Mouse (Mus musculus): Measurements from ENCODE around the gene Tyro3. TPM values are rescaled to one million over a fixed set of nuclear protein-coding genes. Genes with fewer than 3 reads are reported as not detected.
A peak's percentile ranks its signal among the peaks of the same experiment; 100 is the strongest.

The Tyro3 gene
- 1 to 10 TPM; 3.5 to 4.7 TPM for total RNA-seq (2021)
- long read RNA-seq, experiment 1, partial matches to known transcripts = 1 of 5 reads
- long read RNA-seq, experiment 1, other reads (novel, unspliced or antisense) = 2 of 5 reads
- long read RNA-seq, experiment 2, partial matches to known transcripts = 0 of 3 reads
- long read RNA-seq, experiment 2, other reads (novel, unspliced or antisense) = 0 of 3 reads

DNA sequence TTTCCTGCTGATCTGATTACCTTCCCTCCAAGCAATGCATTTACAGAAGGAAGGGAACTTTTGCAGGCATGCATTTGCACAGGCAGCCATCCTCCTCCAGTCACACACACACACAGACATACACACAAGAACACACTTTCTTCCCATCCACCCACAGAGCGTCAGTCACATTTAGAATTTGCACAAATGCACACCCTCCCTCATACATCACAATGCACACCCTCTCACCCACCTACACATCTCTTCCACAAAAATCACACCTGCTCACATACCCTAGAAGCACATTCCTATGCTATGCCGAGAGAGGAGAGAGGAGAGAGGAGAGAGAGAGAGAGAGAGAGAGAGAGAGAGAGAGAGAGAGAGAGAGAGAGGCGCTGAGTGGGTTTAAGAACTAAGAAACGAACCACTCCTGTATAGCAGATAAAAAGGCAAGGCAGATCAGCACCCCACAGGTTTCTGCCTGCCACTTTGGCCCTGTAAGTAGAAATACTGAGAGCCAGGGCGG is at the start of gene Tyro3:
Tyro3 (plus strand) TSS at position 455 of the 505 bp plus-strand sequence.
- DNase-seq = no peak

DNA sequence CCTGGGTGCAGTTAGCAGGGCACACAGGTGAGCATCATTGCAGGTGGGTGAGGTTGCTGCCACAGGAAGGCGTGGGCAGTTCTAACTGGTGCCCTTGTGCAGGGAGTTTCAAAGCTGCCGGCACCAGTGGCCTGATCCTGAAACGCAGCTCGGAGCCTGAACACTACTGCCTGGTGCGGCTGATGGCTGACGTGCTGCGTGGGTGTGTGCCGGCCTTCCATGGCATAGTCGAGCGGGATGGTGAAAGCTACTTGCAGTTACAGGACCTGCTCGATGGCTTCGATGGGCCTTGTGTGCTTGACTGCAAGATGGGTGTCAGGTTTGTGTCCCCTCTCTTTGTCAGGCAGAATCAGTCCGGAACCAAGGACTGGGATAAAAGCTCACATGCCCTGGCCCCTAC is 48.3 kb upstream of the Tyro3 start:
- DNase-seq = no peak

DNA sequence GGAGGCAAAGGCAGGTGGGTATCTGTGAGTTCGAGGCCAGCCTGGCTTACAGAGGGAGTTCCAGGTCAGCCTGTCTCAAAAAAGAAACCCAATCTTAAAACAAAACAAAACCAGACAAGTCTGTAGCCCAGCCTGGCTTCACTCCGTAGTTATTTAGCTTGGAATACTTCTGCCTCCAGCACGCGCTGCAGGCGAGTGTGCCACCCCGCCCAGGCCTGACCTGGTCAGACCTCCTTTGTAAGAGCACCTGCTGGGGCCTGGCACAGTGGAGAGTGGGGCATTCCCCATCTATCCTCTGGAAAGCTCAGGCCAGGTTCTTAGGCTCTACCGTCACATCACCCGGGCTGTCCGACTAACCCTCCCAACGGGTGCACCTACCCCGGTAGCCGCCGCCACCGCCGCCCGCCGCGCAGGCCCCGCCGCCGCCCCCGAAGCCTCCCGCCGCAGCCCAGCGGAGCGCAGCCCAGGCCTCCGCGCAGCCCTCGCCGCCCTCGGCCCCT is 39.9 kb upstream of the Tyro3 start:
- no peak for DNase-seq

DNA sequence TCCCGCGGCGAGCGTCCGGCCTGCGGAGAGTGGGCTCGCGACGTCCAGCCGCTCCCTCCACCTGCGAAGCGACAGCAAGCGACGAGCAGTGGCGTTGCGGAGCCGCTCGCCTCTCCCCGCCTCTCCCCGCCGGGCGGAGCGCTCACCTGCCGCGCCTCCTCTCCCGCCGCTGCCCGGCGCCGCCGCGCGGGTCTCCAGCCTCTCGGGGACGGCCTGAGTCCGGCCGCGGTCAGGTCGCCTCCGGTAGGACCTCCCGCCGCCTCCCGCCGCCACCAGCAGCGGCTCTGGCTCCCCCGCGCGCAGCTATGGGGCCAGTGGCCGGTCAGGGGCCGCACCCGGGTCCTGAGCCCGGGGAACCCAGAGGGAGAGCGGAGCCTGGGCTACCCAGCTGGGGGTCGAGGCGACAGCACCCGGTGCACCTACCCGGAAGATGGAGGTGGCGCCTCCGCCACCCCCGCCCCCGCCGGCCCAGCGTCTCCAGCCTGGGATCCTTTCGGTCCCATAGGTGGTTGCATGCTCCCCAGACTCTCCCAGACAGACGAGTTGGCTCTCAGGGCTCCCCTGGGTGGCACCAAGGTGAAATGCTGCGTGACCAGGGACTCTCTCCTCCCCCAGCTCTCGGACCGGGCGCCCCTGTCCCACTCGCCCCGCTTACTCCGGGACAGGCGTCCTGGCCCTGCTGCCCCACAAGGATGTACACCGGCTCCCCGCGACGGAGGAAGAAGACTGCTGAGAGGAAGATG is 39.3 kb upstream of the Tyro3 start:
- DNase-seq = peak; percentile 46 to 59

DNA sequence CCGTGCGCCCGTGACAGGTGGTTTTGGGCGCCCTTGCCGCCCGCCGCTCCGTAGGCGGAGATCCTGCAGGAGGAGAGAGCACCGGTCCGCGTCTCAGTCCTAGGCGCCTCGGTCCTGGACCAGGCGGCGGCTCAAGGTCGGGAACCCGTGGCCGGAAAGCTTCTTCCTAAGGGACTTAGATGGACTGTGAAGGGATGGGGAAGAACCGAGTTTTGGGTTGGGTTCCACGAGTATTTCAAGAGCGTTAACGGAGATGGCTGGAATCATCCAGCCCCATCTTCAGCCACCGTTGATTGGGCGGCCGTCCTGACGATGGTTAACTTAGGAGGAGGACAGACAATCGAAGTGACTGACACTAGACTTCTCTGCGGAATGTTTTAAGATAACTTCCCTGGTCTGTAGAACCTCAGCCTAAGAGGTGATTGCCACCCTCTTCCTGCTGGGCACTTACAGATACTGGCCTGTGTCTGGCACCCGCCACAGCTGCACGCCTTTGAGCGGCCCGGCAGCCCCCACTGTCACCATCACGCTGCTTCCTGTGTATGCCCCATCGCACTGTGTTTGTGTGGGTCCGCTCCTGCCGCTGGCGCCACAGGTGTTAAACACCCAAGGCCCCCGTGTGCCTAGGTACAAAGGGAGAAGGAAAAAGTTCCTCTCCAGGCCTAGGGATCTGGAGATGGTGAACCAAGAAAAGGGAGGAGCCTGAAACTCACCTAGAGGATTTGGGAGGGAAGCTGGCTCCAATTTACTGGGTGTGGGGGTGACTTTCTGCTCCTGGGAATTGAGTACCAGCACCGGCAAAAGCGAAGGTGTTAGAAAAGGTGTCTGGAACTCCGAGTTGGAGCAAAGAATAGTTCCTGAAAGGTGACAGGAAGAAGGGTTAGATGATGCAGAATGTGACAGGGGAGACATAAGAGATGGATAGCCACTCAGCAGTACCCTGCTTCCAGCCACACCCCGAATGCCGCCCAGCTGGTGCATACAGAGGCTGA is 38.4 kb upstream of the Tyro3 start:
- no peak for DNase-seq

DNA sequence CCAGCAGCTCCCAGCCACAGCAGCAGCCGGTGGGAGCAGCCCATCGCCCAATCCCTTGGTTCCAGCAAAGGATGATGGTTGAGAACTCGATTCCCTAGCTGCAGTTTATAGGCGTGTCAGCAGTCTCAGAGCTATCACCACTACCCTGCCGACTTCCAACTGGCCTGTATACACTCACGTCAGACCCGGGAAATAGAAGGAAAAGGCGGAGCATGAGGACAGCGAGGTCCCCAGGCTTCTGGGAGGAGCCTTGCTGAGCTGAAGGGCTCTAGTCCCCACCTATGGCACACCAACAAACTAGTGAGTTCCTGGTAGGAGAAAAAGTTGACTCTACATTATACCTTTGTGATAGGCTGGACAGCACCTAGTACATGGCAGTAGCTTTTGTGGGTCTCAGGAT is 37.3 kb upstream of the Tyro3 start, which contains the start of gene Ltk:
Ltk (minus strand) TSS at position 181 of the 400 bp plus-strand sequence.
- DNase-seq = no peak

DNA sequence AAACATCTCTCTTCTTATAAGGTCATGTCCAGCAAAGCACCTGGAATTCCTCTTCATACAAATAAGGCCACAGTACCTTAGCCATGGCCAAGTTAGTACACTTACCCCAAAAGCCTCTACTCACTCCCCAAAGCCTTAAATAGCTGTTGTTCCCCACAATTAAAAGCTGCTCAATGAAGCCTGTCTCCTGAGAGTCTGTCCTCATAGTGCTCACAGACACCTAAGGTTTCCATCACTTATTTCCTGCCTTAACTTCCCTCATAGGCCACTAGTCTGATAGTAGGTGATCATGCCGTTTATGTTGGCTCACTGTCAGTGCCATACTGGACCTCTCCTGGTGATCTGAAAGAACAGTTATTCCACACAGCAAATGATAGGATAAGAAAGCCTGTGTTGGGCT is 35.3 kb upstream of the Tyro3 start:
- DNase-seq = no peak

DNA sequence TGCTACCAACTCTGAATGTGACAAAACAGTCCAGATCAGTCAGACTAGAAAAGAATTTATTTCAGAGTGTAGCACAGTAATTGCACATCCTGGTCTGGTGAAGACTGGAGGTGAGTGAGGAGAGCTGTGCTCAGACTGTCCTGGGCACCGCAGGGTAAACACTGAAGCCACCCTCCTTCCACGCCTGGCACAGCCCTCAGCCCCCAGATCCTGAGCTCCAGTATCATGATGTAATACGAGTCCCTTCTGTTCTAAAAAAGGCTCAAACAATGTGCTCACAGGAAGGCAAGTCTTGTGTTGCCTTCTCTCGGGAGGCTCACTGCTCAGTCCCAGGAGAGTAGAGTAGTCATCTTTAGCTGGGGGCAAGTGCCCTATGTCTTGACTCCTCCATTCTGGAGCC is 33.6 kb upstream of the Tyro3 start:
- no peak for DNase-seq

DNA sequence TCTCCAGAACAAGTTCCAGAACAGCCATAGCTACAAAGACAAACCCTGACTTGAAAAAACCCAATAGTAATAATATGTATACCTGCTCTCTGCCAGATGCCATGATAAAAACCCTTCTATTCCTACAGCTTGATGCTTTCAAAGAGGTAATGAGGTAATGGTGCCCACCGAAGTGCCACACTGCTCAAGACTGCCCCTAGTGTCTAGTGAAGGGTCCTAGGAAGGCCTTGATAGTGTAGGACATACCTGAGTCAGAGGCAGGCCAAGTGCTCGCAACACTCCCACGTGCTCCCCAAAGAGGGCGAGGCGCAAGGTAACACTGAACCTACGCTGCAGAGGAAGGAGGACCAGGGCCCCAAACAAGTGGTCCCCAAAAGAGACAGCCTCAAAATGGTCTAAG is 30.3 kb upstream of the Tyro3 start:
- DNase-seq = no peak

DNA sequence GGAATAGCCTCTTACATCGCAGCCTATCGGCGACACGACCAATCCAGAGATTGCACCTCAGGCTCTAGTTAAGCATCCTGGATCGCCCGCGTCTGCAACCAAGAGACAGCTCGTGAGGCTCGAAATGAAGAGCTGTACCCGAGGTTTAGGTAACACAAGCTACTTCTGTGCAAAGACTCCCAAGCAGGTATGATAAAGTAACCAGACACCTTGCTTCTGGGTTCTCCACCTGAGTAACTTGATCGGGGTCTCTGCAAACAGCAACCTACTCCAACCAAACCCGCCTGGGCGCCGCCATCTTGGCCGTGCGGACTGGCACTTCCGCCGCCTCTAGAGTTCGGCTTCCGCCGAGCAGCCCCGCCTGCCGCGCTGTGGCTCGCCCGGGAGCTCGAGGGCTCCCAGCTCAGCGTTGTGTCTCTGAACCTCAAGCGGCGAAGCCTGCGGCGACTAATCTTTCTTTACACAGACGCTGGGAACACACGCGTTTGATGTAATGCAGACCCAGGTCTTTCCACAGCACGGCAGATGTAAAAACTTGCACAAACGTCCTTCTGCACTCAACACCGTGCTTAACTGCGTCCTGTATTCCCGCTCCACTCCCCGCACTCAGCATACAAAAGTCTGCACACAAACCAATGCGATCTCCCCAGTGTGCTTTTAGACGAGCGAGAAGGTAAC is 10.2 kb upstream of the Tyro3 start, which contains the start of gene Rpap1:
Rpap1 (minus strand) TSS at position 332 of the 678 bp plus-strand sequence.
- peak; percentile 88 to 91 for DNase-seq

DNA sequence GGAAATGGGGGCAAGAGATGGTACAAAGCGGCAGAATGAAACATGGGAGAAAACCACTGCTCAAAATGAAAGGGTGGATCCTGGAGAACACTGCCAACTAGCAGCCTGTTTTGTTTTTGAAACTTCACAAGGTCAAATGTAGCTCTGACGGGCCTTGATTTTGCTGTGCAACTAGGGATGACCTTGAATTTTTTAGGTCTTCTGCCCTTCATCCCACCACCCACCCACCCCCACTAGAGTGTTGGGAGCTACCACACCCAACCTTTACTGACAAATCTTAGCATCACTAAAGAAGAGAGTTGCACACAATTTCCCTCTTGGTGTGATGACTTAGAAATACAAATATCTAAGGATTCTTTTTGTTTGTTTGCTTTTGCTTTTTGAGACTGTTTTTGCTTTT is 7.5 kb upstream of the Tyro3 start:
- no peak for DNase-seq

DNA sequence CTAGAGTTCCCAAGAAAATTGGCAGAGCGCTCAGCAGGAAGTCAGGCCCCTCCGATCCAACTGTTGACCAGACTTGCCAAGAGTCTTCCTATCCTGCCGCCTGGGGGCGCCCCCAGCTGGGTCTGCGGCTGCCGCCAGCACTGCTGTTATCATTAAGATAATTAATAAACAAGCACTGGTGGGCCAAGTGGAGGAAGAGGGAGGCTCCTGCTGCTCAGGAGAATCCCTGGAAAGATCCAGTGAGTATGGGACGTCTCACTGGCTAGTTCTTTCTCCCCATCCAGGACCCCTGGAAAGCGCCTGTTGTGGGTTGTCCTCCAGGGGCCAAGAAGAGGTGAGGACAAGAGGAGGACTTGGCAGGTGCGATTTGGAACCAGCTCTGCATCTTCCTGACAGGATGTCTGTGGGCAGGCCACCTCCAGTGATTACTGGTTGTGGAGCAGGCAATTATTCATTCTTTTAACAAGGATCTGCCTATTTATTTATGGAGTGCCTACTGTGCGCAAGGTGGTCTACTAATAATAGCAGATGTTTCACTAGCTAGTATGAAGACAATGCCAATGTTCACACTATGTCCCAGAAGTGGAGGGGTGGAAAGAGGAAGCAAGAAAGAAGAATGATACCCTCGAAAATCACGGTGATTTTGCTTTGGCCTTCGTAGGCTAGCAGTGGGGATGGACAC is 854 bp downstream of the Tyro3 start:
- peak; percentile 70 to 80 for DNase-seq

DNA sequence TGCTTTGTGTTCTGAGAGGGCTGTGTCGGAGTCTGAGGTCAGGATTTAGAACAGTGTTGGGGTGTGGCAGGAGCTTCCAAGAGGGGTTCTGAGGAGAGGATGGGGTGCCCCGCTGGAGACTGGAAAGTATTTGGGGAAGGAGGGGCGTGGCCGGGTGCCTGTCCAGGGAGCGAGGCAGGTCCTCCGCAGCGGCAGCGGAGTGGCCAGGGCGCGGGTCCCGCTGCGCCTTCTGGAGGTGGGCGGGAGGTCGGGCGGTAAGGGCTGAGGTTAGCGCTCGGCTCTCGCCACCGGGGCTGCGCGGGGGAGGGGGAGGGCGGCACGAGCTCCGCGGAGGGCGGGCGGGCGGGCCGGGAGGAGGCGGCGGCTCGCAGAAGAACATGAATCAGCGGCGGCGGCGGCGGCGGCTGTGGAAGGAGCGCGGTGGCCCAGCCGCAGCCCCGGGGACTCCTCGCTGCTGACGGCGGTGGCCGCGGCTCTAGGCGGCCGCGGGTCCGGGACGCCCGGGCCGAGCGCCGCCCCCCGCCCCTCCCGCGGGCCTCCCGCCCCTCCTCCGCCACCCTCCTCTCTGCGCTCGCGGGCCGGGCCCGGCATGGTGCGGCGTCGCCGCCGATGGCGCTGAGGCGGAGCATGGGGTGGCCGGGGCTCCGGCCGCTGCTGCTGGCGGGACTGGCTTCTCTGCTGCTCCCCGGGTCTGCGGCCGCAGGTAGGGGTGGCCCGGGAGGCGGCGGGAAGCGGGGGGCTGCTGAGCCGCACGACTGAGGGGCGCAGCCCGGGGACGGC is 1.8 kb downstream of the Tyro3 start:
- DNase-seq = peak; percentile 63 to 78

DNA sequence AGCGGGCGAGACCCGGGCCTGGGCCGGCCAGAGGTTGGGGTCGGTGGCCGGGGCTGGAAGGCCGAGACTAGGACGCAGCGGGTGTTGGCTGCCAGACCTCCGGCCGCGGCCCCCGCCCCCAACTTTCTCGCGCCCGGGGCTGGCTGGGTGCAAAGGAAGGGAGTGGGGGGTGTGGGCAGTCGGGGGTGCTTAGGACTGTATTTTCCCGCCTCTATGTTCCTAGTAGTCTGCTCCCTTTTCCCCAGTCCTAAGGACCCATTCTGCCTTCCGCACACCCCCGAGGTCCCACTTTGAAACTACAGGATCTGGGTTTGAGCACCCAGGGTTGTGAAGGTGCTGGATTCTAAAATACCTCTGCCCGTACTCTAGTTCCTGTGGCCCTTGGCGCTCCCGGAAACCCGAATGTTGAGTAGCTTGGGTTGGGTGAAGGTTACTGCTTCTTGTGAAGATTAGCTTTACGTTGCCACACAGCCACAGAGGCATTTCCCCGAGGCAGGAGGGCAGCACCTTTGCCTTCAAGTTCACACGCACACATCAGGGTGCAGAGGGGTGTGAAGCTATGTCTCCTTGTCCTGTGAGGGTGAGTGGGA is 2.5 kb downstream of the Tyro3 start:
- no peak for DNase-seq

DNA sequence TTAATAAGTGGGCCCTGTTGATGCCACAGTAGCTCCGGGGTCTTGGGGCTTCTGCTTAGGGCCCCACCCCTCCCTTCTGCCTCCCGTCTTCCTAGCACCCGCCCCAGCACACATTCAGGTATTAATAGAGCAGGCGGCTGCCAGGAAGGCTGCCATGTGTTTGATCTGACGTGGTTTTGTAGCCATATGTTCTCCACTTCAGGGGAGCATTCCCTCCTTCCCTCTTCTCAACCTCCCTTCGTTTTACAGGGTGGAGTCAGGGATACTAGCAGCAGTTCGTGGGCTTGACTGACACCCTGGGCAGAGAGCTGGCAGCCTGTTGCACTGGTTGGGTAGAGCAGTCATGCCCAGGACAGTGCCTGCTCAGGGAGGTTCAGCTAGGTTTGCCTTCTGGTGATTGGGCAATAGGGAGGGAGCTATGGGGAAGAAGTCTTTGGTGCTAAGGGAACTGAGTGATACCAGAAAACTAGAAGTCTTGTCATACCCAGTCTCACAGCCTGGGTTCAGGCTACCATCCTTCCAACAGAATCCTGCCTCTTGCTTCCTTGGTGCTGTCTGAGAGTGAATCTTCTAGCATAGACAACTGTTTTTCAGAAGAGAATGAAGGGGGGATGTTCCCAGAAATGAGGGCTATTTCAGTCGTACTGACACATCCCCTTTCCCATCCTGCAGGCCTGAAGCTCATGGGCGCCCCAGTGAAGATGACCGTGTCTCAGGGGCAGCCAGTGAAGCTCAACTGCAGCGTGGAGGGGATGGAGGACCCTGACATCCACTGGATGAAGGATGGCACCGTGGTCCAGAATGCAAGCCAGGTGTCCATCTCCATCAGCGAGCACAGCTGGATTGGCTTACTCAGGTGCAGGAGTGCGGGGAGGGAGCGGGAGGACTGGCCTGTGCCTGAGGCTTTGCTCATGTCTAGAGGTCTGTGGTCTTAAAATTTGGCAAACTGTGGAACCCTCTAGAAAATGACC is 3.6 kb downstream of the Tyro3 start:
- no peak for DNase-seq

DNA sequence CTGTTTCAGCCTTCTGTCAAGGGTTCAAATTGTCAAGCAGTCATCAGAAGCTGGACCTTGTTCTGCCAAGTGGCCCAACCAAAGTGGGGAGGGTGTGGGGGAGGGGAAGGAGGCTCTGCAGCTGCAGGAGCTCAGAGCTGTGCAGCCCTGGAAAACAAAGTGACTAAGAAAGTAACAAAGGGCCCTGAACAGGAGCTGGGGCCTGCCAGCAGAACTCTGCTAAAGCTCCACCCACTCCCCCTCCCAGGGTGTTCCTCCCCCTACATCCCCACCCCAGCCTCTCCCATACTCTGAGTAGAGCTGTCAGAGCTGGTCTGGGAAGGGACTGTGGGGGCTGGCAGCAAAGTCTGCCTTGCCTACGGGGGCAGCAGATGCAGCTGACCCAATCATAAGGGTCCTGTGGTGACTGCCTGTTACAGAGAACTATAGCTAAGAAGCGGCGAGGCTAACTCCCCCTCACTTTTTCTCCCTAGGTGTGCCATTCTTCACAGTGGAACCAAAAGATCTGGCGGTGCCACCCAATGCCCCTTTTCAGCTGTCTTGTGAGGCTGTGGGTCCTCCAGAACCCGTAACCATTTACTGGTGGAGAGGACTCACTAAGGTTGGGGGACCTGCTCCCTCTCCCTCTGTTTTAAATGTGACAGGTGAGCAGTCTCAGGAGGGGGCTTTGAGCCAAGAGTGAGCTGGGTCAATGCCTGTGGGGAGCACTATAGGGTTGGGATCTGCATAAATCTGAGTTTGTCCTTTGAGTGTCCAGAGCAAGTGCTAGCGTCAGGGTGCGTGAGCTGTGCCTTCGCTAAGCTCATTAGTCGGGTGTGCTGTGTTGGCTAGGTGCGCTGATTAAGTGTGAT is 5.5 kb downstream of the Tyro3 start:
- no peak for DNase-seq

DNA sequence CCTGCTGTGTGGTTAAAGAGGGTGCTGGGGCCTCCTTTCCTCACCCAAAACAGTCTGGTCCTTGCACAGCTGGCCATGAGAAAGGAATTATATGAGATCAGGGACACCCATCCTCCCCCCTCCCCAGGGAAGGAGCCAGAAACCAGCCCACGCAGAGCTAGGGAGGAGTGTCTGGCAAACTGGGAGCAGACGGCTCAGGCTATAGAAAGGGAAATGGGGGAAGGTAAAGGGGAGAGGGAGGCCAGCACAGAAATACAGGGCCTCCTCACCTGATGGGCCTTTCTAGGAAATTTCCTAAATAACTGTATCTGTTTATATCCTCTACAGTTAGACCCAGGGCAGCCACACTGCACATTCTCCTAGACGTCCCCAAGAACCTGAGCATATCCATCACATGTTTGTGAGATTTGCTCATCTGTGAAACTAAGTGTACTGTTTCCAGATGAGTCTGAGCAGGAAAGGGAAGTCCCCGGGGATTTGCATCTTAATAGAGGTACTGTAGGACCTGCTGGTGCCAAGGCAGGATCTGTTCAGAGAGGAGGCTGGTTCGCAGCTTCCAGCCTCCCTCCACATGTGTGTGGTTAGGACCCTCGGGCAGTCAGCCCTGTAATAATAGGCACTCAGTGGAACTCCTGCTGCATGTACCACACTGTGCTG is 6.2 kb downstream of the Tyro3 start:
- no peak for DNase-seq
